Mouse (Mus musculus) CD4-positive, CD25-positive, alpha-beta regulatory T cell (primary cell): ENCODE results near the gene Gm8020. TPM values are rescaled to one million over a fixed set of nuclear protein-coding genes. Genes with fewer than 3 reads are reported as not detected.

Experiments used
- polyA plus RNA-seq: library from polyadenylated mRNA; unstranded; fragments of 100-300 nt; shearing (Covaris generic); gene quantifications from one replicate; pipeline ENCODE4 v1.2.1, GENCODE M21; 2017

The Gm8020 gene
- polyA plus RNA-seq, result not detected

DNA sequence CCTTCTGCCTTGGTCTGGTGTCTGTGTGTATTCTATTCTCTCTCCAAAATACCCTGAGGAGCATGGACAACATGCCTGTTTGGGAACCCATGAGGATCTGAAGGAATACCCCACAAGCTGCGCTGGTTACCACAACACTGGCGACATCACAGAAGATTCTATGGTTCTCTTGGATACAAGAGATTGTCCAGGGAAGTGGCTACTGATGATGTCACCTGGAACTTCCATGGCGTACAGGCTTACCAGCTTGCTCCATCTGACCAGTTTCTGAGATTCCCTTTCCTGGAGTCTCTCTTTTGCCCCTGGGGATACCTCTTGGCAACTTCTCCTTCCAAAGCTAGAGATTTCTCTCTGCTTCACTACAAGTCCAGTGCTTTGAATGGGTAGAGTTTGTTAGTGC is at the start of gene Gm8020:
Gene Gm8020 (minus strand): TSS at position 101 of the 400 bp plus-strand sequence.

DNA sequence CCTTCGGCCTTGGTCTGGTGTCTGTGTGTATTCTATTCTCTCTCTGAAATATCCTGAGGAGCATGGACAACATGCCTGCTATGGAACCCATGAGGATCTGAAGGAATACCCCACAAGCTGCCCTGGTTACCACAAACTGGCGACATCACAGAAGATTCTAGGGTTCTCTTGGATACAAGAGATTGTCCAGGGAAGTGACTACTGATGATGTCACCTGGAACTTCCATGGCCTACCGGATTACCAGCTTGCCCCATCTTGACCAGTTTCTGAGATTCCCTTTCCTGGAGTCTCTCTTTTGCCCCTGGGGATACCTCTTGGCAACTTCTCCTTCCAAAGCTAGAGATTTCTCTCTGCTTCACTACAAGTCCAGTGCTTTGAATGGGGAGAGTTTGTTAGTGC is 22.0 kb upstream of the Gm8020 start, which contains the start of gene Gm8024:
Gene Gm8024 (minus strand): TSS at position 101 of the 400 bp plus-strand sequence.

DNA sequence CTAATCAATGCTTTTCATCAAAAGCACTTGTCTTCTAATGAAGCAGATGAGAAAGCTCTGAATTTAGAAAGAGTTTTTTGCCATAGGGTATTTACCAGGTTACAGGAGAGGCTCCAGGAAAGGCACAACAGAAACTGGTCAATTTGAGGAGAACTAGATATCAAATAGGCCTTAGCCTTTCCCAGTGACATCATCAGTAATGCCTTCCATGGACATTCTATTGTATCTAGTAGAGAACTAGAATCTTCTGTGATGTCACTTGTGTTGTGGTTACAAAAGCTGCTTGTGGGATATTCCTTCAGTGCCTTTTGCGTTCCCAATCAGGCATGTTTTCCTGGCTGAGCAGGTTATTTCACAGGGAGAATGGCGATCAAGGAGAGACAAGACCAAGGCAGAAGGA is 38.6 kb downstream of the Gm8020 start, which contains the start of gene Gm8011:
Gene Gm8011 (plus strand): TSS at position 301 of the 400 bp plus-strand sequence.

Other genes starting within 250 kb of the Gm8020 start
- not detected for gene Gm17026, start 242.3 kb downstream of the Gm8020 start, polyA plus RNA-seq
- not detected for gene Gm9611, start 205.0 kb downstream of the Gm8020 start, polyA plus RNA-seq
- gene Gm7995, start 192.1 kb downstream of the Gm8020 start, polyA plus RNA-seq, result not detected
- gene Gm8005, start 62.7 kb downstream of the Gm8020 start, polyA plus RNA-seq, result not detected
- gene Gm8011, start 38.5 kb downstream of the Gm8020 start, polyA plus RNA-seq, result not detected
- not detected for gene Gm8024, start 21.9 kb upstream of the Gm8020 start, polyA plus RNA-seq
- gene Gm17124, start 97.5 kb upstream of the Gm8020 start, polyA plus RNA-seq, result not detected
- gene Gm3633, start 139.6 kb upstream of the Gm8020 start, polyA plus RNA-seq, result not detected
- gene Gm10378, start 153.6 kb upstream of the Gm8020 start, polyA plus RNA-seq, result not detected